Mouse (Mus musculus) heart, adult 2 months (tissue): Measurements from ENCODE around the gene Zfp688.

Experiments
- CTCF ChIP-seq: fragments of 200-600 bp; IDR thresholded peaks from 2 replicates; pipeline ENCODE4 v1.8.1; 2022; ENCODE audit warnings: antibody characterized with exemption, mild to moderate bottlenecking, moderate library complexity
- POLR2A ChIP-seq: fragments of 200-500 bp; IDR thresholded peaks from 2 replicates; pipeline ENCODE4 v1.6.1; 2011; ENCODE audit warnings: mild to moderate bottlenecking, low read depth, low read length, control low read depth; ENCODE audit not compliant: insufficient read depth

- TF ChIP-seq CTCF = peak; percentile 63
- TF ChIP-seq POLR2A = no peak
Observed at GRCm38 (mm10) chr7:127437724-127438123, 15.9 kb upstream of the Zfp688 start.
